Mouse (Mus musculus): ENCODE measurements at regions not wholly inside any gene's neighbourhood (a gene's known extent, or its start where the extent isn't known, plus 50 kb on each side); places are given as distances from the start of the nearest gene placed in this dataset.

DNA sequence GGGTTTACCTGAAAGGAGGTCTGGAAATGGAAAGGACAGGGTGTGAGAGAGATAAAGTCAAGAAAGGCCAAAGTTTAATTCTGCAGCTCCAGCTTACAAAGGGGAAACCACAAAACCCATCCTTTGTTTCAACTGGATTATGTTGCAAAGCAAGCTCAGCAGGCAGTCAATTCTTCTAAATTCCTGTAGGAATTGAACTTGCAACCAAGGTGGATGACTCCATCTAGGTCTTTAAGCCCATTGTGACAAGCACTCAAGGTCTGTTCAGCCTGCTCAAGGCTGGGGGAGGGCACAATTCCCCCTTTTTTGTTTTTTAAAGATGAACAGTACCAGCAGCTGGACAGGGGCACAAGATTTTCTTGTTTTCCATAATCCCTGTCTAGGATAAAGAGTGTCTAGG, 200.0 kb upstream of the Ttc29 start:
- no peak for DNase-seq (ENCODE audit: low spot score)

DNA sequence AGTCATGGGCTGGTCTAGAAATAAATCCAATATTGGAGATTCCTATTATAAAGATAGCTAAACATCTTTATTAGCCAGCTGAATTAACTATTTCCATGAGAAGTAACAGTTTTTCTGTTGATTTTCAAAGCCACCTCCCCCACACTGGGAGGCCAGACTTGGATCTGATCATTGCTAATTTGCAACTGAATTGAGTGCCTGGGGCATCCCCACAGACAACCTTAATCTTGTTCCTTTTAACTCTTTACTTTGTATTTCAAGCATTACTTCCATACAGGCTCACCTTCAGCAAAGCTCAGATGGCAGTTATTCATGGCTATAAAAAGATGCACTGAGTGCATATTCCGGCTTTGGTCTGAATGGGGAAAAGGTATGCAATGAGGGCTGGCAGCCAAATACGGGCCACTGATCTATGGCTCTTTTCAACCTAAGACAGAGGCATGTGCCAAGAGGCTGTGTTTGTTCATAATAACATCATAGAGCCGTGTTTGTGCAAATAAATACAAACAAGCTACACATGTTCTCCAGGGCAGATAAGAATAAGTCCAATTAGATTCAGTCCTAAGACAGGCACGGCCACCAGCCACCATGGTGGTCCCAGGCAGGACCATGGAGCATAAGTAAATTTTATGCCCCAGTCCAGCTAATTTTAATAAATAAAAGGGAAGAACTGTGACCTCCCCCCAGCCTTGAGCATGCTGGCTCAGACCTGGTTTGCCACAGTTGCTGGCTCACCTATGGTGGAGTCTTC, 194.5 kb upstream of the Ttc29 start:
- no peak for DNase-seq (ENCODE audit: low spot score)

DNA sequence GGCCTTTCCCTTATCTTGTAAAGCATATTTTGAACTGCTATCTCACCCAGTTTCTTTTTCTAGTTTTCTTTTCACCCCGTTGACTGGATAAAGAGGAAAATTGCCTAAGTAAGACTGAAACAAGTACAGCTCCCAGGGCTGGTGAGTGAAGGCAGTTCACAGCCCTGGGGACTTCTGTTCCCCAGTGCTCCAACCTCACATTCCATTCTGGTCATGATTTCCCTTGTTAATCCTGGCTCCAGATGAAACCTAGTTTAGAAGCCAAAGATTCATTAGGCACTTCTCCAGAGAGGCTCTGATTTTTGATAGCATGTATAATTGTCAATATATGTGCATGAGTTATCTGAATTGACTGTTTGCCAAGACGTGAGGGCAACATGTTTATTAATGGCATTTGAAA, 191.6 kb upstream of the Ttc29 start:
- DNase-seq (ENCODE audit: low spot score): no peak

DNA sequence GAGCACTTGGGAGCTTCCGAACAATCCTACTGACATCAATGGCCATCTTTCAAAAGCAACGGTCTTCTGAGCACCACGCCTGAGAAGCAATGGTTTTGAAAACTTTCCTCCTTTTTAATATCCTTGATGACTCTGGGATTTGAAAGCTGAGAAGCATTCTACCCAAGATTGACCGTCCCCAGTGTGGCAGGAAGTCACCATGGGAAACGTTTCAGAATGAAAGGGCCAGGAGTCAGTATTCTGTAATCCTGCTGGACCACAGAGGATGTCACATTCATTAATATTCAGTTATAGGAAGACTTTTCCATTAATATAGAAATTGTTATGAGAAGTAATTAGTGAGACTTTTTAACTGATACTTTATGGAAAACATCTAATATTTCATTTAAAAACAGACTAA, 190.1 kb upstream of the Ttc29 start:
- no peak for DNase-seq (ENCODE audit: low spot score)

DNA sequence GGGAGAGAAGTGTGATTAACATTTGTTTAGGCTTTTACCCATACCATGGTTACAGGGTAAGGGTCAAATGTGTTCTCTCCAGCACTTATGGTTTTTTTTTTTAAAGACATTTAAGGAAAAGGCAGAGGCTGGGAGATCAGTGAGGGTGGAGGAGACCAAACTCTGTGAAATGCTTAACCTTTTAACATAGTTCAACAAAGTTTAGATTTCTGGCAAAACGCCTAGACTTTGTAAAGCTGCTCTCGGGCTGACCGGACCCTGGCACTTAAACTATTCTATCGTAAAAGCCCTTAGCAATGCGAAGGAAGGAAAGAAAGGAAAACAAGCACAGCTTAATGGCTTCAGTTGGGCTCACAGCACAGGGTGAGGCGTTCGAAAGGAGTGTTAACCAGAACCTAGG, 189.6 kb upstream of the Ttc29 start:
- DNase-seq (ENCODE audit: low spot score): no peak

DNA sequence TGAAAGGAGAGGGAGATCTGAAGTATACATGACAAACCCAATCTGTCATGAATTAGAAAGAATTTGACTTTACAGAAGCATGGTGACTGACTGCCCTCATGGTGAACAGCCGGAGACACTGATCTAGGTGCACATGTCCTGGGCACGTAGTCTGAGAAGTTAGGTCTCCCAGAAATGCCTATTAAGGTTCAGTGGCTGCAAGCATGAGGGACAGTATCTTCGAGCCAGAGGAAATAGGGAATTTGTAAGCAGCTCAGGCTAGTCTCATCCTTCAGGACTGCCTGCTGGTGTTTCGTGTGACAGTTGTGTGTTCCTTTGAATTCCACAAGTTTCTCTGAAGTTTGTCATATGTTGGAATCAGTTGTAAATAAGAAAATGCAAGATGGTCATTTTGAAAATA, 189.2 kb upstream of the Ttc29 start:
- no peak for DNase-seq (ENCODE audit: low spot score)

DNA sequence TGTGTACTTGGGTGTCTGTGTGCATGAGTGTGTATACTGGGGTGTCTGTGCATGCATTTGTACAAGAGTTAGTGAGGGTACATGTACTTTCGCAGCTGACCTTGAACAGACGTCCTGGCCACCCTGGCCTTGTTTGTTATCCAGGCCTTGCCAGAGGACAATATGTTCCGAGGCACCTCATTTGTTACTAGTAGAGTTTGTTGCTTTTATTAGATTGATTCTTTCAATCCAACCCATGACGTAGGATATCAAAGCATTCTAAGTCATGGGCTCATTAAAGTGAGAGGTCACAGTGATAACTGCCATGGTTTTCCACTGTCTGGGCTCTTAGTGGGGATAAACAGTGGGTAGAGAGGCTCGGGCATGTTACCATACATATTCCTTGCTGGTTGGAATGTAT, 188.1 kb upstream of the Ttc29 start:
- DNase-seq (ENCODE audit: low spot score): no peak

DNA sequence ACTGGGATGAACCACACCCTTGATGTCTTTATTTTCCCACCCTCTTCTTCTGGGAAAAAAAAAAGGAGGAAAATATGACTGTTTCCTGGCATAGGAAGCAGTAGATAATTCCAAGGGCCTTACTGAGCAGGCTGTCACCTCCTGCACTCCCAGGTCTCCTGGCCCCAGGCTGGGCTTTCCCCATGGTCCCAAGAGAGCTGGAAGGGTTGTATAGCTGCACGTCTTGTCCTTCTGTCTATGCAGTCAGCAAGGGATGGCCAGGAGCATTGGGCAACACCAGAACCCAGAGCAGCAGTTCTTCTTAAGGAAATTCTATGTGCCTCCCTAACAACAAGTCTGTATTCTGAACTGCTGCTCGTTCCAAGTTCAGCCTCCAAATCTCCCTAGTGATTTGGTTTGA, 185.7 kb upstream of the Ttc29 start:
- no peak for DNase-seq (ENCODE audit: low spot score)

DNA sequence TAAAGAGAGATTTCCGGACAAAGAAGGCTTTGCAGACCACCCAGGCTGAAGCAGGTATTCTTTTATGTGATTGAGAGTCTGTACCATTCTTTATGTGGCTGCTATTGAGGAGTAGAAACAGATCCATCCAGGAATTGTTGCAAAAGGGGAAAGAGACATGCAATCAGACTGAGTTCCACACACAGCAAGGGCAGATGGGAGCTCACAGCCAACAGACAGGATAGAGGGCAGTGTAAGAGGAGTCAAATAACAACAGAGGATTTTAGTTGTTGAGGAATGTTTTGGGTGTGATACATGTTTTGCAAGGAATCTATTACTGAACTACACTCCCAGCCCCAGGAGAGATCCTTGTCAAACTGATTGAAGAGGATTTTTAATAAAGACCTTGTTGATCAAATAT, 184.2 kb upstream of the Ttc29 start:
- DNase-seq (ENCODE audit: low spot score): no peak

DNA sequence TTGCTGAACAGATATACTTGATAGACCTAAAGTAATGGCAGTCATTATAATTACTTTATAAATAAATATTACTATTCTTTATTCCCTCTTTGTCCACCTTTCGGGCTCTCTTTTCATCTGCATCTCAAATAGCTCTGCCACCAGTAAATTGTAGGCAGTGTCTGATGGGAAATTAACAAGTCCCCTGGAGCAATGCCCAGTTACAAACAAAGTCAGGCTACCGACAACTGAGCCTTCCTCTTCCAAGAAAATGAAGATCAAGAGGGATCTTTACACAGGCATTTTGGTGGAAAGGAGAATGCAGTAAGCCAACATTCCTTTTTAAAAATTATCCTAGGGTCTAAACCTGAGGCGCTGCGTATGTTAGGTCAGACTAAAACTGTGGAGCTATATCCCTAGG, 181.3 kb upstream of the Ttc29 start:
- no peak for DNase-seq (ENCODE audit: low spot score)

DNA sequence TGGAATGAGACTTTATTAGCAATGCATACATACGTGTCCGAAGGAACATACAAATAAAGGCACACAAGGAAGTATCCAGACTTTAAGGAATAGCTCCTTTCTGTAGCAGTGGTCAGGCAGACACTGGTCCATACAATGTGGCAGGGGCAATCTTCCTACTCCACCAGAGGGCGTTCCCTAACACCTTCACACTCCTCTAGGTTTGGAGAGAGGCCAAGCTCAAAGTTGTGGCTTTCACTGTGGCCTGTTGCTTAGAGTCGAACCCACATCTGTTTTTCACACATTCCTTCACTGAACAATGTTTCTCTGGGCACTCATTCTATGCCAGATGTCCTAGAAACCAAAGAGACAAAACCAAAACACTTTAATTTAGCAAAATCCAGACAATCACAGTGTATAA, 178.4 kb upstream of the Ttc29 start:
- DNase-seq (ENCODE audit: low spot score): no peak

DNA sequence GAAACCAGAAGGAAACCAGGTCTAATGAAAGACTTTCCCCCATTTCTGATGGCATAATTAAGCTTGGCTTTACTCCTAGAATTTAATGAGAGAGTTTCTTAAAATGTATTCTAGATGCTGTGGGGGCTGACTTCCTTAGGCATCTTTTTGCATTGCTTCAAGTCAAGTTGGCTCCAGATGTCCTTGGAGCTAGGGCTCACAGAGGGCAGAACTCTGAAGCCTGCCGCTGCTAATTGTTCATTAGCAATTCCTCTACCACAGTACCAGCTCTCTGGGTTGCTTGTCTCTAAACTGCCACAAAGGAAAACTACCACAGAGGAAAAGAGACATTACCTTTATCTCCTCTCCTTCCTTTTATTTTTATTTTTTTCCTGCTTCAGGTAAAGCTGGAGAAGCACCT, 175.9 kb upstream of the Ttc29 start:
- DNase-seq (ENCODE audit: low spot score): peak; percentile 18

DNA sequence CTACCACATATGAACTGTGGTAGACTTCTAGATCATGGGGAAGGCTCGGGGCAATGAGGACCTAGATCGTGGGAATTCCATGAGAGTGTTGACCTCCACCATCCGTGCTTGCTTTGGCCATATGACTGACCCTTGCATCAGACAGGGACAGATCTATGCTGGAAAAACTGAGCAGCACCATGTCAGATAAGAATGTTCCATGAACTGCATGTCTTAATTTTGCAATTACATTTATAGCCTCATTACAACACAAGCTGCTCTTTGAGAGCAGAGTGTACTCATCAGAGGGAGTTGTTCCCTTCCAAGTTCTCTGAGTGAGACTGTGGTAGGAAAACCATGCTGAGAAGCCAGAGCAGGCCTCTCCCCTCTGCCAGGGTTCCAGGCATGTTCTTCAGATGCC, 166.4 kb upstream of the Ttc29 start:
- DNase-seq (ENCODE audit: low spot score): no peak

DNA sequence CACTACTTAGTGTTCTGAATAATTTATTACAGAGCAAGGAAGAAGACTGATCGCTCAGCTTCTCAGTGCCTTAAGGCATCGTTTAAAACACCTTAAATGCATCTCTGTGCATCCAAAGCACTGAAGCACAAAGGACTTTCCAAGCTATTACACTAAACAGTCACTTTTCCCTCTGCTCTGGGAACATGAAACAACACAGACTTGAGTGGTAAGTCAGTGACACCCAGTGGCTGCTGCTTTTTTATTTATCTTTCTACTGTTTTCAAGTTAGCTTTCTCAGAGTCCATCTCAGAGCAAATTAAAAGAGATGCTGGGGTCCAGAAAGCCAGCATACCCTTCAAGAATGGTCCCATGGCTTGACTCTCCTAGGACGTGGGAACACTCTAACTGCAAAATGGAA, 162.3 kb upstream of the Ttc29 start:
- no peak for DNase-seq (ENCODE audit: low spot score)

DNA sequence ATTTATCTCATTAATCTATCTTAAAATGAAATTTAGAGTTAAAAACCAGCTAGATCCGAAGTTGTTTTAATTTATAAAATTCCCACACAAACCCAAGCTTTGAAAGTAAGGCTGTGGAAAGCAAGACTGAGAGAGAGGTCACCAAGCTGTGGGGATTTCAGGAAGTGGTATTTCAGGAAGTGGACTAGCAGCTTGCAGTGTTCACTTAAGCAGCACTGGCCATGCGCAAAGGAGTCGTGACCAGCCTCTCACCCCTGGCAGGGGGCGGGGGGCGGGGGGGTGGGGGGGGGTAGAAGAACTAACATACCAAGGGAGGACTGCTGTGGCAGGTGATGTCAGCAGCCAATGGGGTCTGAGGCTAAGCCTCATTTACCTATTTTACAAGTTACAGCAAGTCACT, 158.7 kb upstream of the Ttc29 start:
- DNase-seq (ENCODE audit: low spot score): no peak

DNA sequence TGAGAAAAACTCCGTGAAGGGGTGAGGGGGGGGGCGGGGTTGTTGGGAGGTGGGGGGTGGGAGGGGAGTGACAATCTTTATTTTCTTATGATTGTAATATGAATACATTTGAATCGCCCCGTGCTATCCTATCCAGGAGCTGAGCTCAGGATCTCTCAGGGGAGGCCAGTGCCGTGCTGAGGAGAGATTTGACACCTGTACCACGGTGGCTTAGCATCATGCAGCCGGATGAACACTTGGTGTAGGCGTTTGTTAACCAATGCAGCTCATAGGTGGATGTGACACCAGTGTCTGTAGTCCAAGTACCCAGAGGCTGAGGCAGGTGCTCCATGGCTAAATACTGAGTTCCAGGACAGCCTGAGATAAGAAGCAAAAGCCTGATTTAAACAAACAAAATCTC, 158.2 kb upstream of the Ttc29 start:
- no peak for DNase-seq (ENCODE audit: low spot score)

DNA sequence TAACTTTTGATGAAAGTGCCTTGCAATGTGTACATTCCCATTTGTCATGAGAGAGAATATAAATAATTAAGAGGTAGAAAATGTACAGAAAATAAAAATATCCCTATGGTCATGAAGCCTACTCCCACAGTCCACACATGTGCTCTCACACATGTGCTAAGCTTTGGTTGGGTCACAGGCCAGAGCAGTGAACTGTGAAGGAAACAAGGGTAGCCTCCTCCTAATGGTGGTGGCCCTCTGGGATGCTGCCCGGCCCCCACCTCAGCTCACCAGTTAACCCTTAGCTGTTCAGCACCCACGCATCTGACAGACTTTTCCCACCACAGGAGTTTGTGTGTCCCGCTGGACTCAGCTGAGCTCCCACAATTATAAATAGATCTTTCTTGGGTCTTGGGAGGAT, 157.6 kb upstream of the Ttc29 start:
- DNase-seq (ENCODE audit: low spot score): no peak

DNA sequence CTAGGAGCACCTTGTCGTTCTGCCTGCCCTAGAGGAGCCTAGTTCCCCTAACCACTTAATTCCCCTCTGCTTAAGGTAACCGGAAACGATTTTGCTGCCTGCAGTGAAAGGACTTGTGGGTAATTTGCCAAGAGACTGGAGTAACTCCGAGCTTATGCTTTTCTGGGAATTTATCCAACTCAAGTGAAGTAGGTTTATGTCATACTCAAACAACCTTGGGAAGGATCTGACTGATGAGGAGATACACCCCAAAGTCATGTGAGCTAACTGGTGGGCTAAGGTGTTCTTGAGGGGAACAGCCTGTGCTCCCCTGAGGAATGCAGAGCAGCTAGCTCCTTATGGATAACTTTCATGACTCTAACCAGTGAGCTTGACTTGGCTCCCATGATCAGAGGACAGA, 155.7 kb upstream of the Ttc29 start:
- no peak for DNase-seq (ENCODE audit: low spot score)

DNA sequence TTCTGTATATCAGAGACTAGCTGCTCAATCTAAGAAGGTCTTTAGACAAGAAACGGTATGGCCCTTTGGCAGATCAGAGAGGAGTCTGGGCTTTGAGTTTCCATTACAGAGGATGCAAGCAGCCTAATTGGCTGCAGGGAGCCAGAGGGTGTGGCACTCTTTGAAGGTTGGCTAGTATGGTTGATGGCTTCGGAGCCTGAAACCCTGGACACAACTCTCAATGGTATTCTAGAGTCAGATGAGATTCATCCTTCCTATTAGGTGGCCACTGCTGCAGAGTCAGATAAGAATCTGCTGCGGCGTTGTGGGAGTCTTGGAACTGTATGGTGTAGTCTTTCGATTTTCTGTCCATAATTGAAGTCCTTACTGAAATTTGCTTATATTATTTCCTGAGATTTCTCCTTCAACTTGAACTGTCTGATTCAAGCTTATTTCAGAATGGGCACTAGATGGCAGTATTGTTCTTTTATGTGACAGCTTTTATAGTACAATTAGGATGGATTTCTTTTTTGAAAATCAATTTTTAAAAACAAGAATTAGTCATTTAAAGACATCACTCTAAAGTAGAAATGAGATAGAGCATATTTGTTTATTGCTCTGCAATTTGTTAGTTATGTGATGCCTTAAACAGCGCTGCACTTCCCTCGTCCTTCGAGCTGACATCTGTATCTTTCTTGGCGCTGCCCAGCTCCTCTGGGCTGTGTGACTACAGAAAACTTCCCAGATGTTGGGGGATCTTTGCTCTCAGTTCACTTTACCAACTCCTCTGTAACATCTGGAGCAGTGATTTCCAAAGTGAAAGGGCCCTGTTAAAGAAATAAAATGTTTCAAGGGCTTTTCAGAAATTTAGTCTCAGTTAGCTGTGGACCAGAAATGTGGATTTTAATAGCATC, 151.0 kb upstream of the Ttc29 start:
- DNase-seq (ENCODE audit: low spot score): peak; percentile 7

DNA sequence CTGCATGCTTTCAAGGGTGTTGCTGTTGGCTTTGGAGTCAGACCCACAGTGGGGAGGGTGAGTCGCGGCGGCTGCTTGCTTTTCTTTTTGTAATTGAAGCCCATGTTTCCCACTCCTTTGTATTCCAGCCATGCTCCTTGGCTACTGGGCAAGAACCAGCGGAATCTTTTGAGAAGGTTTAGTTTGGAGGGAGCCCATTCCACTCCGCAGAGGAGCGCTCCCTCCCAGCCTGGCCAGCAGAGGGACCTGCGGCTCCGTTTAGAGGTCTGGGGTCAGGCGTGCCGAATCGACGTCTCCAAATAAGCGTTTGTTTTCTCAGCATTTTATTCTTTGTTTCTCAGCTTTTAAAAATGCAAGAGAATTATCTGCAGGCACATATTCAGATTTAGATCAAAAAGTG, 149.6 kb upstream of the Ttc29 start:
- peak; percentile 13 for DNase-seq (ENCODE audit: low spot score)

DNA sequence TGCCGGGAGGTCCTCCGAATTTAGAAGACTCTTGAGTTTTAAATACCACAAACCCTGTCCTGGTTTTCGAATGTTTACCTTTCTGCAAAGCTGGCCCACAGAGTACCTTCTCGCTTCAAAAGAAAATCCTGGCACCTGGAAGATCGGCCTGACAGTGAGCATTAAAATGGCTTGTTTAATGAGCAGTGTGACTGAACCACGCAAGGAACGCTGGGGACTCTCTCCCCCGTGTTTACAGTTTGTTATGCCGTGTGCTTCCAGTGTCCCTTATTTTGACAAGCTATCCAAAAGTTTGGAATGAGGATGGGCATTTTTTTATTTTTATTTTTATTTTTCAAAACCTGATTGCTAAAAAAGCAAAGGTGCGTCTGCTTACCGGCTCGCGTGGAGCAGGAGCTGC, 148.9 kb upstream of the Ttc29 start:
- no peak for DNase-seq (ENCODE audit: low spot score)

DNA sequence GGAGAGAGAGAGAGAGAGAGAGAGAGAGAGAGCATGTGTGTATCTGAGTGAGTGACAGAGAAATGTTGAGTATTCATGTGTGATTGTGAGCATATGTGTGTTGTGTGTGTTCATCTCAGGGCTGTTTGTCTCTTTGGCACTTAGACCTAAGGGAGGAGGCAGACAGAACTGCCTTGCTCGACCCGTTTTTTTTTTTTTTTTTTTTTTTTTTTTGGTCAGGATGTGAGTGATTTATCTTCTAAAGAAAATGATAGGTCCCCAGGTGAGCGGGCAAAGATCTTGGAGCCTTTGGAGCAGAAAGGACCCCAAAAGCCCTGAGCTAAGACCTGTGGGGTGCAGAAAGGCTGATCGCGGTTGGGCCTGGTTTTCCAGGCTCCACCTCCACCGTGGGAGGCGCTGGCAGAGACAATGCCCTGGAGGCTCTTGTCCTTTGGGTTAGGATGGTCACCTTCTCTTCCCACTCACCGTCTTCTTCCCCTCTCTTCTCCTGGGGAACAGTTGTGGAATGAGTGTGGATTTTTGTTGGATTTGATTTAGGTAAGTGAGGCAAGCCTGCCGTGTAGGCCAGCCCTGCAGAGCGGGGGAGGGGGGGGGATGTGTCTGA, 147.1 kb upstream of the Ttc29 start:
- no peak for DNase-seq (ENCODE audit: low spot score)
